Mouse (Mus musculus) G1E (cell line): ENCODE measurements around the gene Plxdc2. TPM values are rescaled to one million over a fixed set of nuclear protein-coding genes. Genes with fewer than 3 reads are reported as not detected.

ENCODE experiments used
- ATAC-seq: 2 replicates; pipeline ENCODE4 v1.8.0; 2016; ENCODE audit warnings: mild to moderate bottlenecking; ENCODE audit not compliant: insufficient number of reproducible peaks, poor library complexity, low FRiP score, severe bottlenecking; ENCODE audit errors: extremely low read depth
- DNase-seq: peaks from one replicate; pipeline ENCODE4 v3.0.0; 2012; ENCODE audit warnings: low spot score
- H3K27me3 ChIP-seq: 2 replicates; pipeline ENCODE4 v1.6.1; 2012; ENCODE audit warnings: mild to moderate bottlenecking, low read length, inconsistent platforms; ENCODE audit not compliant: insufficient read depth
- H3K36me3 ChIP-seq: replicated peaks from 2 replicates; pipeline ENCODE3; 2012; ENCODE audit warnings: mild to moderate bottlenecking, inconsistent platforms
- H3K4me1 ChIP-seq: 2 replicates; pipeline ENCODE4 v1.6.1; 2012; ENCODE audit warnings: low read depth, low read length, inconsistent platforms, mixed read lengths; ENCODE audit not compliant: insufficient read depth
- H3K4me3 ChIP-seq: 2 replicates; pipeline ENCODE4 v1.5.1; 2012; ENCODE audit warnings: low read depth, mild to moderate bottlenecking, inconsistent platforms, low read length, moderate library complexity, mixed read lengths
- H3K9me3 ChIP-seq: replicated peaks from 2 replicates; pipeline ENCODE4 v1.6.1; 2012; ENCODE audit warnings: inconsistent platforms
- CTCF ChIP-seq: IDR thresholded peaks from 2 replicates; pipeline ENCODE4 v1.5.1; 2012; ENCODE audit warnings: low read depth, low read length, inconsistent platforms, mixed read lengths
- GATA1 ChIP-seq: IDR thresholded peaks from 2 replicates; pipeline ENCODE4 v1.6.1; 2012; ENCODE audit warnings: borderline replicate concordance, low read length, inconsistent platforms, mixed read lengths
- GATA2 ChIP-seq: IDR thresholded peaks from 2 replicates; pipeline ENCODE4 v1.6.1; 2012; ENCODE audit warnings: low read depth, low read length, inconsistent platforms, borderline replicate concordance
- POLR2AphosphoS5 ChIP-seq: IDR thresholded peaks from 2 replicates; pipeline ENCODE4 v1.6.1; 2012; ENCODE audit warnings: low read depth, low read length, inconsistent platforms; ENCODE audit not compliant: insufficient replicate concordance
- TAL1 ChIP-seq: conservative IDR thresholded peaks from 2 replicates; pipeline ENCODE4 v1.6.1; 2012; ENCODE audit warnings: low read depth, low read length, inconsistent platforms, mixed read lengths
- polyA plus RNA-seq: library from polyadenylated mRNA; stranded (reverse); fragments of >175 nt; gene quantifications from 2 replicates; pipeline ENCODE4 v1.2.3, GENCODE M21; 2012
- total RNA-seq, 2 experiments: library from RNA; stranded (forward) in 1 of 2; stranded (reverse) in 1 of 2; fragments of 200-1000 nt in 1 of 2; fragments of >200 nt in 1 of 2; fragmentation: Nextera tagmentation in 1 of 2; gene quantifications; 2 replicates each; pipeline ENCODE4 v1.2.3; 2014 to 2017

Plxdc2 gene
- total and polyA plus RNA-seq, 3 experiments = 0.05 TPM; not detected in 2

DNA sequence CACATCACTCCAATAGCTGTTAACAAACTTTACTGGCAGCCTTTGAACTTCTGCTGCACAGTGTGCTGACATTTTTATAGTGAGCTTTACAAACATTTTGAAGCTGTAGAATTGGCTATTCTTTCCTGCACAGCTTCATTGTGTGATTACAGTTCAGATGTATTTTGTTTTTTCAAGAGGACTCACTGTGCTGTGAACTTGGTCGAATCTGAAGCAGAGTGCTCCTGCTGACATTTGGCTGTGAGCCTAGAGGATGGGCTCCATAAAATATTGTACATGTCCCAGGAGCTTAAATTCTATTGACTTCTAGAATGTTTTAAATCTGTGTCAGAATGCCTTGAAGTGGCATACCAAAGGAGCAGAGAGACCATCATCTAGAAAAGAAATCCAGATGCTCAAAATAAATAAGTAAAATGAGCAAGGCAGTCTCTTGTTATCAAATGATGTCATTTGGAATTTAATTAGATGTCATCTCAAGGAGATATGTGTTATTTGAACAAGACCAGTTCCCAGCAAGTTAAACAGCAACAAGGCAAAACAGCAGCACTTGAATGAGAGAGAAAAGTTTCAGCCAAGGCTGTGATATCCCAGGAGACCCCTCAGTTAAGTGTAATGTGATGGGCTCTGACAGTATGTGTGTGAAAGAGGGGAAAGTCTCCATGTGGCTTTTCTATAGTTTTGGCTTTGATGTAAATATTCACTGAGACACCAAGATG lies 417.5 kb downstream of the Plxdc2 start:
- H3K27me3 ChIP-seq = no peaks in the 10 kb centered on the region
- TF ChIP-seq GATA1 (no peak), TAL1 (no peak), POLR2AphosphoS5 (no peak), GATA2 (no peak), CTCF (no peak)
- ATAC-seq = no peak
- no peak for DNase-seq
- no peaks in the 10 kb centered on the region for H3K36me3 ChIP-seq
- no peaks in the 10 kb centered on the region for H3K4me1 ChIP-seq
- H3K9me3 ChIP-seq = no peaks in the 10 kb centered on the region
- H3K4me3 ChIP-seq = no peak overlapping the region

DNA sequence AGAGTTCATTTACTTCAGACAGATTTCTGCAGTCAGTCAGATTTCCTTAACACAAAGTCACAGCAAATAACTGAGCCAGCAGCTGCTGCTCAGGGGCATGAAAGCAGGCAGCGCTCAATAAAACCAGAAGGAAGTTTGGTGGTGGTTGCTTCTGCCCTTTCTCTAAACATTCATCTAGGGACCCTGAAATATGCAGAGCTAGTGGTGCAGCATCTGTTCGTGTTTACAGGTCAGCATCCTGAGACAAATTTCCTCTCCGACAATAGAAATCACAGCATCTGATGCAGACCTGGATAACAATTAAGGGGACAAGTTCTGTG lies 418.0 kb downstream of the Plxdc2 start:
- DNase-seq = no peak
- TF ChIP-seq GATA1 = no peak
- TF ChIP-seq GATA2 = no peak
- no peak for TF ChIP-seq TAL1
- no peak for TF ChIP-seq POLR2AphosphoS5
- TF ChIP-seq CTCF = no peak
- H3K36me3 ChIP-seq = no peaks in the 10 kb centered on the region

DNA sequence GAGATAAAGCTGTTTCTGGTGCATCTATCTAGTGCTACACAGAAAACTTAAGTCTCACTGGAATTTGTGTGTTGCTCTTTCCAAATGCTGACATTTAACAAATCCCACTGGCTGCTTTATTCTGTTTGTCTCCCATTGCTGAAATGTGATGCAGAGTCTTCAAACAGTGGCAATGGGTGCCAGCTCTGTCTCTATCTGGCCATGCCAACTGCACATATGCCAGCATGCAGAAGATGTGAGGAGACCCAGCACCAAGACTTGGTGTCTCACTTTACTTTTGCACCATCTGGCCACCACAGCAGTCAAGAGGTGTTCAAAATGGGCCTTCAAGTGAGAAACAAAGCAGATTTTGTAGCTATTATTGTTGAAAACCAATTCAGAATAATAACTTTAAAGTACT lies 439.2 kb downstream of the Plxdc2 start:
- Histone ChIP-seq H3K36me3 (no peaks in the 10 kb centered on the region), H3K4me1 (no peaks in the 10 kb centered on the region), H3K9me3 (no peaks in the 10 kb centered on the region), H3K4me3 (no peak overlapping the region), H3K27me3 (no peaks in the 10 kb centered on the region)
- TF ChIP-seq GATA2 (no peak), GATA1 (no peak), CTCF (no peak), TAL1 (no peak), POLR2AphosphoS5 (no peak)
- ATAC-seq = no peak
- DNase-seq = no peak

More for the DNA sequence above, 418.0 kb downstream of the Plxdc2 start:
- Histone ChIP-seq H3K4me1 (no peaks in the 10 kb centered on the region), H3K4me3 (no peak overlapping the region), H3K27me3 (no peaks in the 10 kb centered on the region), H3K9me3 (no peaks in the 10 kb centered on the region)
- no peak for ATAC-seq
